In the genomic region with DNA sequence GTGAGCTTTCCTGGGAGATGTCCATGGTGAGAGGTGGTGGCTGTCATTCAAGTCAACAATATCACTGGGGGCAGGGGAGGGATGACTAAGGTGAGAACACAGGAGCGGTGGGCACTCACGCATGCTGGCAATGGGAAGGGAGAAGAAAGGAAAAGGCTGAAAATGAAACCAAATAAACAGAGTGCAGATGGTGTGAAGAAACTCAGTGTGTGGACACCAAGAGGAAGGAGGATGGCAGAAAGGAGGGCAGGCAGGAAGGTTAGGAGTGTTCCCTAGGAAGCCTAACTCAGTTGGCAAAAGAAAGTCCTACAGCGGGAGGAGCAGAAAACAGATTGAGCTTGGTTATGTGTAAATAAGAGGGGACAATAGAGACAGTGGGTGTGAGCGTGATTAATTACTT, we compare ENCODE assay signal across 19 mouse cellular contexts.
DNase-seq lines count a peak whose midpoint lies in the region; ATAC-seq and TF ChIP-seq lines count a peak whose summit lies in the region.
"Had no signal": no experiment of that assay in that cellular context is flagged by ENCODE, and none has a peak within 500 bp of the region (broad histone marks: within the 10 kb centered on the region; RNA-seq: fewer than 3 reads in every experiment).

No protein-coding gene starts in this region.

- peaks cover 5% of the 10 kb centered on the region for H3K4me1 ChIP-seq in cerebellum, adult 2 months (ENCODE audit: control insufficient read depth, insufficient read depth, low read length)
- H3K4me1 ChIP-seq in forebrain, embryonic 15.5 days: peaks cover 13% of the 10 kb centered on the region
- 0 out of 2 replicates have a peak, but pooled peaks cover 3% of the 10 kb centered on the region for H3K4me1 ChIP-seq in forebrain, embryonic 14.5 days (ENCODE audit: control insufficient read depth, insufficient read depth, low read length)
- H3K4me1 ChIP-seq: embryonic facial prominence, embryonic 10.5 days; embryonic facial prominence, embryonic 12.5 days; forebrain, embryonic 13.5 days had no signal

- no peak for TF ChIP-seq POLR2A in cerebellum, adult 2 months (IDR thresholded peaks at IDR 0.05; ENCODE audit: borderline replicate concordance, insufficient read depth, low read length)

- no peaks in the 10 kb centered on the region for H3K36me3 ChIP-seq in forebrain, embryonic 15.5 days
- no peaks in the 10 kb centered on the region for H3K36me3 ChIP-seq in forebrain, embryonic 14.5 days (ENCODE audit: control insufficient read depth, insufficient read depth, low read length)
- H3K36me3 ChIP-seq: embryonic facial prominence, embryonic 10.5 days; embryonic facial prominence, embryonic 12.5 days; G1E had no signal

- ATAC-seq in cerebellum, adult (ENCODE audit: insufficient number of reproducible peaks, low FRiP score, low TSS enrichment): peak; percentile 51; the same call in 1 of the 2 replicates
- no peak for ATAC-seq in forebrain, embryonic 15.5 days (replicated peaks)
- ATAC-seq in forebrain, embryonic 14.5 days: no peak
- ATAC-seq: activated CD4-positive, CD25-positive, alpha-beta regulatory T cell, adult 4 months; CD4-positive, CD25-positive, alpha-beta regulatory T cell, adult 4 months; forebrain, embryonic 13.5 days; forebrain, postnatal 0 days; Patski had no signal

- DNase-seq in cerebellum, adult 11-12 months: no peak
- peak; percentile 44 to 61 for DNase-seq in cerebellum, adult 2 months
- no peak for DNase-seq in cerebellum, adult 9-11 months
- DNase-seq in forebrain, embryonic 14.5 days (ENCODE audit: low spot score): no peak
- DNase-seq: adrenal gland, adult 8-10 months; adrenal gland, postnatal 14 days; adrenal gland, postnatal 36 days; B cell, adult 2 months; forebrain, postnatal 0 days had no signal

- no peak overlapping the region for H3K9ac ChIP-seq in forebrain, embryonic 15.5 days (replicated peaks)
- no peak overlapping the region for H3K9ac ChIP-seq in forebrain, embryonic 14.5 days (ENCODE audit: low read length)
- H3K9ac ChIP-seq: embryonic facial prominence, embryonic 12.5 days; forebrain, embryonic 13.5 days; forebrain, postnatal 0 days had no signal

- no peaks in the 10 kb centered on the region for H3K9me3 ChIP-seq in forebrain, embryonic 15.5 days
- H3K9me3 ChIP-seq in forebrain, embryonic 14.5 days (replicated peaks; ENCODE audit: control insufficient read depth, low read length): no peaks in the 10 kb centered on the region
- H3K9me3 ChIP-seq: embryonic facial prominence, embryonic 10.5 days; embryonic facial prominence, embryonic 12.5 days; forebrain, embryonic 13.5 days; G1E had no signal

- WGBS in cerebellum, adult 2 months: 41% methylated on average over 4 of the region's 4 CpGs
- 81% methylated on average over 4 of the region's 4 CpGs for WGBS in forebrain, embryonic 15.5 days
- 81% methylated on average over 4 of the region's 4 CpGs for WGBS in forebrain, embryonic 14.5 days

- H3K27me3 ChIP-seq in cerebellum, adult 2 months (ENCODE audit: control insufficient read depth, insufficient read depth, low read length): no peaks in the 10 kb centered on the region
- H3K27me3 ChIP-seq in forebrain, embryonic 15.5 days: no peaks in the 10 kb centered on the region
- no peaks in the 10 kb centered on the region for H3K27me3 ChIP-seq in forebrain, embryonic 14.5 days (replicated peaks; ENCODE audit: control insufficient read depth, insufficient read depth, low read length)
- H3K27me3 ChIP-seq: CH12.LX; embryonic facial prominence, embryonic 12.5 days; forebrain, embryonic 13.5 days; Patski had no signal

- no peak overlapping the region for H3K4me3 ChIP-seq in cerebellum, adult 2 months (replicated peaks; ENCODE audit: insufficient read depth, low read depth, low read length)
- H3K4me3 ChIP-seq in forebrain, embryonic 15.5 days: no peak overlapping the region
- H3K4me3 ChIP-seq in forebrain, embryonic 14.5 days (ENCODE audit: low read depth, low read length): no peak overlapping the region
- H3K4me3 ChIP-seq: embryonic facial prominence, embryonic 10.5 days; embryonic facial prominence, embryonic 12.5 days; forebrain, embryonic 13.5 days had no signal

- H3K27ac ChIP-seq in cerebellum, adult 2 months (ENCODE audit: insufficient read depth, low read length): peak overlapping the region; percentile 19
- H3K27ac ChIP-seq in forebrain, embryonic 15.5 days (replicated peaks): 0 out of 2 replicates have a peak overlapping the region, but pooled peaks have one; percentile 34
- H3K27ac ChIP-seq in forebrain, embryonic 14.5 days (ENCODE audit: low read depth, low read length): no peak overlapping the region
- H3K27ac ChIP-seq: embryonic facial prominence, embryonic 10.5 days; embryonic facial prominence, embryonic 12.5 days; forebrain, embryonic 13.5 days had no signal

- H3K4me2 ChIP-seq in forebrain, embryonic 15.5 days (replicated peaks): no peak overlapping the region
- H3K4me2 ChIP-seq in forebrain, embryonic 14.5 days (ENCODE audit: low read length): no peak overlapping the region
- H3K4me2 ChIP-seq: embryonic facial prominence, embryonic 12.5 days; forebrain, embryonic 13.5 days had no signal

- TF ChIP-seq CTCF in cerebellum, adult 2 months (IDR thresholded peaks at IDR 0.05; ENCODE audit: borderline replicate concordance, insufficient read depth, low read depth, low read length): no peak

Comparison
In these comparisons a context has a peak if more than half of its experiments do, and no peak if none do; other contexts are left out.
1. DNase-seq: peak in cerebellum, adult 2 months (2 of 2); none in cerebellum, adult 11-12 months (single experiment), cerebellum, adult 9-11 months (single experiment) and forebrain, embryonic 14.5 days (single experiment).